Mouse (Mus musculus): Measurements from ENCODE around the gene Gm8369.
"Not testable (repeated sequence)": the region's sequence is repeated elsewhere in the genome, so short reads cannot be mapped to it uniquely, and the experiment has no call there.

The Gm8369 gene

DNA sequence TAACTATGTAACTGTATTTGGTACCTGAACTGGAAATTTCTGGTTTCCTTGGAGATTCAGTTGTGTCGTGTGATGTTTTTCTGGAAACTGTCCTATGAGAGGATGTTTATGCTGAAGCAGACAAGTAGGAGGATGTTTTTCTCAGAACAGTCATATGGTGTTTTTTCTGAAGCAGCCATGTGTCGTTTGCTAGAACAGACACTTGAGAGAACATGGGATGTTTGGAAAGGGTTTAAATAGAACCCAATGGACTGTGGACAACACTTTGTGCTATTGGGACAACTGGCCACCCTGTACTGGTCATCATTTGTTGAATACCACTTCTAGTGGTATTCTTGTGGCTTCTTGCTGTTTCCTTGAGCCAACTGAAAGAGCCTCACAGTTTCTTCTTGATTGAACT, at the start of gene Gm8369:
Gene Gm8369 (plus strand): TSS at position 193 of the 400 bp plus-strand sequence.
- DNase-seq (ENCODE audit: low spot score in 2 of 2) = no peak

DNA sequence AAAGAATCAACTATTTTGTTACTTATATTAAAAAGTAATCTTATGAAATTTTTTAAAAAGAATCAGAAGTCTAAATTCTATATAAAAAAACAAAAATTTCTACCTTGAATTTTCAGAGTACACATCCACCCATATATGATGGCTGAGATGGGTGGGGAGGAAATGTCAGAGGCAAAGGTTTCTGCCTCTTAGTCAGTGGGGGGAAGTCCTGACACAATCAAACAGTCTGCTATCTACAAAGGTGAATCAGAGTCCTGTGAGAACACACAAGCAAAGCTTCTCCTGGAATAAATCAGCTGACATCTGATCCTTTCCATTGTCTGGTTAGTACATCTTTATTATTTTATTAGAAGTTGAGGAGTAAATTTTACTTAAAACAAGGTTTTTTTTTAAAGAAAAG, 42.4 kb upstream of the Gm8369 start, which contains the start of gene Ms4a4b:
Gene Ms4a4b (plus strand): TSS at position 216 of the 400 bp plus-strand sequence.
- DNase-seq (ENCODE audit: low spot score in 2 of 2) = no peak

DNA sequence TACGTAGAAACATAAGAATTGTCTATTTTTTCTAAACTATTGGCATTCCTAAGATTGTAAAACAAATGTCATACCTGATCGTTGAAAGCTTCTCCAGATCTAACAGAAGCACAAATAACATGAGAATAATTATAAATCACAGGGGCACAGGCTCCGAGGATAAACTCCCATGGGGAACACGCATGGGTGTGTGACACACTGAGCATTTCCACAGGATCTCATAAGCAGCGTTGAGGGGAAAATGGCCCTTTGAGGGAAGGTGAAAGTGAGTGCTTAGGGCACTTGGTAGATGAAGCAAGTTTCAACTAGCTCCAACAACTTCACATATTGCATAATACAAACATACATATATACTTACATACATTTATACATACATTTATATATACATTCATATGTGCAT, 41.8 kb upstream of the Gm8369 start:
- DNase-seq (ENCODE audit: low spot score in 2 of 2) = no peak

DNA sequence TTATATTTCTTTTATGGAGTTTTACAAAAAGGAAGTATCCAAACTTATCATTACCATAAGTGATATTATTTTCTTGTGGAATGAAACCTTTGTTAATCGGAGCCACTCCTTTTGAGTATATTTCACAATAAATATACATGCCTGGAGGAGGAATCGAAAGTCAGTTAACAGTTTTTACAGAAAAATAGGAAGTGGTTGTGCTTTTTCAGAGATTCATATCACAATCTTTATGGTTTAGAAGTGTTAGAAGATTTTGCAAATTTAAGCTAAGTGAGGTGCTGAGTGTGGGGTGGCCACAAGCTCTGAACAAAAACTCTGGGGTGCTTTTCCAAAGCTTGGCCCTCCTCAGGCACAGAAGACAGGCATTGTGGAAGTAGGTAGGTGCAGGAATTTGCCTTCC, 38.5 kb upstream of the Gm8369 start:
- no peak for DNase-seq (ENCODE audit: low spot score in 2 of 2)

DNA sequence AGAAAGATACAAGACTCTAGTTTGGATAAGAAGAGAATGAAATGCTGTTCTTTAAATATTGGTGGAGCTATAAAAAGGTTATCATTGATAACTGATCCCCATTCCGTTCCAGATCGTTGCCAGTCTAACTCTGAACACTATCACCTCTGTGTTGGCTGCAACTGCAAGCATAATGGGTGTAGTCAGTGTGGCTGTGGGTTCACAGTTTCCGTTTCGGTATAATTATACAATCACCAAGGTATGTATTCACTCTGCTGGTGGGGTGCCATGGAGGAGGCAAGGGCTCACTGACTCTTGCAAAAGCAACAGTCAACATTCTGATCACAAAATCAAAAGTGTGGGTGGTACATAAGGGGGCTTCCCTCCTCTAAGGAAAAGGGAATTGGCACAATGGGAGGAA, 26.7 kb upstream of the Gm8369 start:
- DNase-seq (ENCODE audit: low spot score in 2 of 2) = not testable (repeated sequence)

DNA sequence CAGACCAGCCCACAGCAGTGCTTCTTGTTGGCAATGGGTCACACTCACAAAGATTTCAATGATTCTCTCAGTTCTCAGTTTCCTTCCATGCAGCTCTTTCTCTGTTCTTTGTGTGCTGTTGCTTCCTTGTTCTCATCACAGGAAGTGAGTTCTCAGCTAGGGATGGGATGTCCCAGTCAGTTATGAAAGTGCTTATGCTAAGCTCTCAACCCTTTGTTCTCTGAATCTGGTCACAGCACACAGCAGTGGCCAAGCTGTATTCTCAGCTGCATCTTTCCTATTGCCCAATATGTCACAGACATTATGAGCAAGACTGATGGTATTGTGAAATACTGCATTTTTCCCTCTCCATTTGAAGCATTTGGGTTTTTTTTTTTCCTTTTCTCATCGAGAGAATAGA, 20.9 kb upstream of the Gm8369 start:
- not testable (repeated sequence) for DNase-seq (ENCODE audit: low spot score in 2 of 2)

DNA sequence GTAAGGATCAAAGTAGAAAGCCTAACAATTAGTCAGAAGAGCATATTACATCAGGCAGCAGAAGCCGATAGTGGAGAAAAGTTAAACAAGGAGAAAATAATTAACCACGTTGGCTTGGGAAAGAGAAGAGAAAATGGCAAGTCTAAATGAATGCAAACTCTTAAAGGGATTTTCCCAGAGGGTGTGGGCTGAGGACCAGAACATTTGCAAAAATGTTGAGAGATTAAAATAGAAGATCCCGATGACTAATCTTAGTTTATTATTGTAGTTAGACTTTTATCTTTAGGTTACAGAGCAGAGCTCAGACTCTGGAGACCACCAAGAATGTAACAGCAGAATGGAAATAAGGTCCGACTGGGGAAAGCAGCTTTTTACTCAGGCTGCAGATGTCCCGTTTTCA, 19.3 kb upstream of the Gm8369 start:
- DNase-seq (ENCODE audit: low spot score in 2 of 2) = no peak

DNA sequence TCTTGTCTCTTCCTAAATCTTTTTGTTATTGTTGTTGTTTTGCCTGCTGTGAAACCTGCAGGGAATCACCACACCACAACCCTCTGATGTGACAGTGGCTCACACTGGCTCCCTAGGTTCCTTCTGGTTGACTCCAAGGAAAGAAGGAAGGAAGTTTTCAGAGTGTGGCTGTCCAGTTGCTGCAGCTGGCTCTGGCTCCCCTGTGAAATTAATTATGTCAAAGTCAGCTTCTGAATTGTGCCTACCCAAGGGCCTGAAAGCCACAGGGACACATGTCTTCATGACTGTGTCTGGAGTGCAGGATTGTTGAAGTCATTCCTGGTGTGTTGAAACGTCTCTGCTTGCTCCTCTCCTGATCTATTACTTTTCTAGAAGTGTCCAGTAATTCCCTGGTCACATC, 17.4 kb upstream of the Gm8369 start:
- DNase-seq (ENCODE audit: low spot score in 2 of 2) = not testable (repeated sequence)

DNA sequence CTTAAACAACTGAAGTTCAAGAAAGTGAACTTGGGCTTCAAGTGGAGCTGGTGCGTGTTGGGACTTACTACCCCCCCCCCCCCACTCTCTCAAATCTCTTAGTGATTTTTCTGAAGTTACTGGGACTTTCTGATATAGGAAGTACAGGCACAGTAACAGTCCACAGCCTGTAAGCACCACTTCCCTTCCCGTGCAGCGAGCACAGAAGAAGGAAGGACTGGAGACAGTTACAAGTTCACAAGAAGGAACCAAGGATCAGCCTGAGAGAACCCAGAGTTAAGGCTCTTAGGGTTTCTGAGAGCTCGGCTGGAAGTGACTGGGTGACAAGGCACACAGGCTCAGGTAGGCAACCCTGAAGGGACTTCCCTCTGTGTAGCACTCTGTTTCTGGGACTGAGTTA, 16.5 kb upstream of the Gm8369 start, which contains the start of gene Ms4a6c:
Gene Ms4a6c (plus strand): TSS at position 152 of the 400 bp plus-strand sequence.
- DNase-seq (ENCODE audit: low spot score in 2 of 2) = not testable (repeated sequence)

DNA sequence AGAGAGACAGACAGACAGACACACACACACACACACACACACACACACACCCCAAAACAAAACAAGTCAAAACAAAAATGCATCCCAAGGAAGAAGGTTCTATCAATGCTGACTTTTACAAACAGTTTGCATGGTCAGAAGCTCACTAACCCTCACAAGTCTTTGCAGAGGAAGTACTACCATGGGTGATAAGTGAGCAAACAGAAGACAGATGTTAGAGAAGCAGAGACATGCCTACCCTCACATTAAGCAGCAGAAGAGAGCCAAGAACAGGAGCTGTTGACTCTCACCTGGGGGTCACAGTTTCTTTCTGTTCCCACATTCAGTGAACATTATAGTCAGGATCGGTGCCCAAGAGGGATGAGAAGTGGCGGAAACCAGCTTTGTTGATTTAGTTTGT, 6.0 kb upstream of the Gm8369 start:
- DNase-seq (ENCODE audit: low spot score in 2 of 2) = no peak

DNA sequence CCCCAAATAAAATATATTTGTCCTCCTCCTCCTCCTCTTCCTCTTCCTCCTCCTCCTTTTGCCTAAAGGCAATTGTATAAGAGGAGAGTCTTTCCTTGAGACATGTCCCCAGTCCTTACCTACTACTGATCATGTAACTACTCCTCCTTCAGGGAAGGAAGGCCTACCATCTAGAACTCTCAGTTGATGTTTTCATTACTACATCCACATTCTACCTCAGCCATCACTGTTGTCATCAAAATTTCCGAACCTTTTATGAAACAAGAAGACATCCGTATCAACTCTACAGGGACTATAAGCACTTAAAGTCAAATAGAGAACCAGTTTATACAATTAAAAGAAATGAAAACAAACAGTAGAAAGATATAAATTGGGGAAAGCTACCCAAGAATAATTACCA, 3.1 kb upstream of the Gm8369 start:
- no peak for DNase-seq (ENCODE audit: low spot score in 2 of 2)

DNA sequence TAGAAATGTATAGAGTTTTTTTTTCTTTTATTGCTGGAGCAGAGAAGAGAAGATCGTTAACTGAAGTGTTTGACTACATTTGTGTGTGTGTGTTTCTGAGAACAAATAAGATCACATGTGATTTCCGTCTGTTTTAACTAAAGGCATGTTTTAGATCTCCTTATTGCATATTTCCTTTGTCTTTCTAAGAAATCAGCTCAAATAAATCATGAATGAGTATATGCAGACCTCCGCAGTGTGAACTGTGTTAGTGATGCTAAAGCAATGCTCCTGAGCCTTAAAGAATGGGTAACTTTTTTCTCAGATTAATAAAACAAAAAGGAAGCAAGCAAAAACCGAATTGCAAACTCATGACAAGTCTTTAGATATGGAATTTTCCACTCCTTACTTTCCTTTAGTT, 1.8 kb upstream of the Gm8369 start:
- no peak for DNase-seq (ENCODE audit: low spot score in 2 of 2)

DNA sequence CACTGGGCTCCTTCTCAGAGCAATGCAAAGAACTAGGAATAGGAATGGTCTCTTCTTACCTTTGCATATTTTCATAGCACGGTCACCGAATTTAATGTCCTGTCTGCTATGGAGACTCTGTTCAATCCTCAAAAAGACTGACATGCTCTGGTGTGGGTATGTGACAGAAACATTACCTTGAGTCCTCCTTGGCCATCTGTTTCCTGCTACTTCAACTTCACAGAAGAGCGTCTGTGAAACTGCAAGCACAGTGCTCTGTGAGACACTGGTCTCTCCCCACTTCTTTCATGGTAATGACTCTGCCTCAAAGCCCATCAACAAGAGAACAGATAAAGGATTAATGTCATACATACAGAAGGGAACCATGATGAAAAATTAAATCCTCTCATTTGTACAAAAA, 1.4 kb upstream of the Gm8369 start:
- no peak for DNase-seq (ENCODE audit: low spot score in 2 of 2)

DNA sequence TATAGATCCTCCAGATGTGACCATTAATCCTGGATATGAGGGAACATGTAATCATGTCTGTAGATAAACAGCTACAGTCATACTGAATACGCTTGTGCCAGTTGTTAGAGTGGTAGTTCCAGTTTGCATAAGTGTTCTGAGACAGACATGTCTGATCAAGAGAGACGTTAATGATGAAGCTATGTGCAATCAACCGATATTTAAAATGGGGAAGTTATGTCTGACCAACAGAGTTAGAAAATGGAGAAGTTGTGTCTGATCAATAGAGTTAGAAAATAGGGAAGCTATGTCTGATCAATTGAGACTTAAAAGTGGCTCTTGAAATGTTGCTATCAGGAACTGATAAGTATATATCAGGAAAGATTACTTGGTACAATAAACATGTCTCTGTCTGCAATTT, 472 bp upstream of the Gm8369 start:
- DNase-seq (ENCODE audit: low spot score in 2 of 2) = no peak

DNA sequence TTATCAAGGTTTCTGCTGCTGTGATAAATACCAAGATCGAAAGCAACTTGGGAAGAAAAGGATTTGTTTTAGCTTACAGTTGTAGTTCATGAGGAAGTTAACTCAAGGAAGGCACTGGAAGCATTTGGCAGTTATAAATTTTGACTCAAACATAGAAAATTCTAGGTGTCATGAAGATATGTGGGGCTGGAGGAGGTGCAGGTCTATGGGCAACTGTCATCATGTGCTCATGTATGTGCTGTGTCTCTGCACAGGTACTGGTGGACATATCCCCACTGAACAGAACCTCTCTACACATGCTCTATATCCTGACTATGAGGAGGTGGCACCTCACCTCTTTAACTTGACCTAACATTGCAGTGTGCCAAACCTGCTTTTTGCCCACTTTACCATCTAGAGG, 861 bp downstream of the Gm8369 start:
- no peak for DNase-seq (ENCODE audit: low spot score in 2 of 2)

DNA sequence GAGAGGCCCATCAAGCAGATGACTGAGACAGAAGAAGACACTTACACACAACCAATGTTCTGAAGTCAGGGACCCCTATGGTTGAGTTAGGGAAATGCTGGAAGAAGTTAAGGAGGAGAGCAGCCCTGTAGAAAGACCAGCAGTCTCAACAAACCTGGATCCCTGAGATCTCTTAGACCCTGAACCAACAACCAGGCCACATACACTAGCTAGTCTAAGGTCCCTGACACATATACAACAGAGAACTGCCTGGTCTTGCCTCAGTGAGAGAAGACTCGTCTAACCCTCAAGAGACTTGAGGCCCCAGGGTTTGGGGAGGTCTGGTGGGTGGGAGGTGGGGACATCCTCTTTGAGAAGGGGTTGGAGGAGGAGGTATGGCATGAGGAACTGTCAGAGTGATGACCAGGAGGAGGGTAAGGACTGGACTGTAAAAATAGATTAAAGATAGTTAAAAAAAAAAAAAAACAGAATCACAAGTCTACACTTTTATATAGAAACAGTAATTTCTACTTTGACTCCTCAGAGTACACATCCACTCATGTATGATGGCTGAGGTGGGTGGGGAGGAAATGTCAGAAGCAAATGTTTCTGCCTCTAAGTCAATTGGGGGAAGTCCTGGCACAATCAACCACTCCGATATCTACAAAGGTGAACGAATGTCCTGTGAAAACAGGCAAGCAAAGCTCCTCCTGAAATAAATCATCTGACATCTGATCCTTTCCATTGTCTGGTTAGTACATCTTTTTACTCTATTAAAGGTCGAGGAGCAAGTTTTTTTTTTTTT, 5.9 kb downstream of the Gm8369 start:
- no peak for DNase-seq (ENCODE audit: low spot score in 2 of 2)

DNA sequence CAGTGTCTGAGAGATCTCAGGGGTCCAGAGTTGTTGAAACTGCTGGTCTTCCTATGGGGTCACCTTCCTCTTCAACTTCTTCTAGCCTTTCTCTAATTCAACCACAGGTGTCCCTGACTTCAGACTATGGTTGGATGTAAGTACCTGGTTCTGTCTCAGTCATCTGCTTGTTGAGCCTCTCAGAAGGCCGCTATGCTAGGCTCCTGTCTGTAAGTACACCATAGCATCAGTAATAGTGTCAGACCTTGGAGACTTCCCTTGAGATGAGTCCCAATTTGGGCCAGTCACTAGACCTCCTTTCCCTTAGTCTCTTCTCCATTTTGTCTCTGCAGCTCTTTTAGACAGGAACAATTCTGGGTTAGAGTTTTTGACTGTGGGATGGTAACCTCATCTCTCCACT, 6.9 kb downstream of the Gm8369 start:
- no peak for DNase-seq (ENCODE audit: low spot score in 2 of 2)

DNA sequence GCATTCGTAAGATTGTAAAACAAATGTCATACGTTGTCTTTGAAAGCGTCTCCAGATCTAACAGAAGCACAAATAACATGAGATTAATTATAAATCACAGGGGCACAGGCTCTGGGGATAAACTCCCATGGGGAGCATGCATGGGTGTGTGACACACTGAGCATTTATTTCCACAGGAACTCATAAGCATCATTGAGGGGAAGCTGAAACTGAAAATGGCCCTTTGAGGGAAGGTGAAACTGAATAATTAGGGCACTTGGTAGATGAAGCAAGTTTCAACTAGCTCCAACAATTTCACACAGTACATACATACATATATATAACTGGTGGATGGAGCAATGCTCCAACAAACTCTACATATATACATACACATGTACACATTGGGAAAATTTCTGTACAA, 8.8 kb downstream of the Gm8369 start:
- DNase-seq (ENCODE audit: low spot score in 2 of 2) = no peak

DNA sequence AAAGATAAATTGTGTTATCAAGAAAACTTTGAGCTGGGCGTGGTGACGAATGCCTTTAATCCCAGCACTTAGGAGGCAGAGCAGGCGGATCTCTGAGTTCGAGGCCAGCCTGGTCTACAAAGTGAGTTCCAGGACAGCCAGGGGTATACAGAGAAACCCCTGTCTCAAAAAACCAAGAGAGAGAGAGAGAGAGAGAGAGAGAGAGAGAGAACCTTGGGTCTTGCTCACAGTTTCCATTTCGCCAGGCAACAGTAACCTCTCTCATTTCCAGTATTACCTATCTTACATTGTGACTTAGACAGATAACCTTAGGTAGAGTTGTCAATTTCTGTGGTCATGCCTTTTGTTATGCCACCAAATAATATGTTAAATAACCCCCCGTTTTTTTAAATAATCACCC, 10.6 kb downstream of the Gm8369 start:
- no peak for DNase-seq (ENCODE audit: low spot score in 2 of 2)

DNA sequence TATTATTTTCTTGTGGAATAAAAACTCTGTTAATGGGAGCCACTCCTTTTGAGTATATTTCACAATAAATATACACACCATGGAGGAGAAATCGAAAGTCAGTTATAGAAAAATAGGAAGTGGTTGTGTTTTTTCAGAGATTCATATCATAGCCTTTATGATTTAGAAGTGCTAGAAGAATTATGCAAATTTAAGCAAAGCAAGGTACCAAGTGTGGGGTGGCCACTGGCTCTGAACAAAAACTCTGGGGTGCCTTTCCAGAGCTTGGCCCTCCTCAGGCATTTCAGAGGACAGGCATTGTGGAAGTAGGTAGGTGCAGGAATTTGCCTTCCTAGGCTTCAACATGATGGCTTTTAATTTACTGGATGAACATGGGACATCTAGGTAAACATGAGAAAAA, 11.6 kb downstream of the Gm8369 start:
- not testable (repeated sequence) for DNase-seq (ENCODE audit: low spot score in 2 of 2)

DNA sequence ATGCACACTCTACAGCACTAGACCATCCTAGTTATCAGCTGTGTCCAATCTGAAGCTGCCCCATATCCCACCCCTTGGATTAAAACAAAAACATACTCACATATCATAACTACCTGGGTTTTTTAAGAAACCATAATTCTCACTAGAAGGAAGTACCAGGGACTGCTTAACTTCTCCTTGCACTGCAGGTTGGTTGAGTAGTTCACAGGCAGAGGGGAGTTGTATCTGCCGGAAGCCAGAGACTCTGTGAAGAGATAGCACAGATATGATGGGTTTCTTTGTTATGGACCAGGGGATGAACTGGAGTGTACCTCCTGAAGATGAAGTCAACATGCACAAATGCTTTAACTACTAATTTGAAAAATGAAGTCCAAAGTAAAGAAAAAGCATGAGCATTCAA, 15.1 kb downstream of the Gm8369 start:
- DNase-seq (ENCODE audit: low spot score in 2 of 2) = no peak

DNA sequence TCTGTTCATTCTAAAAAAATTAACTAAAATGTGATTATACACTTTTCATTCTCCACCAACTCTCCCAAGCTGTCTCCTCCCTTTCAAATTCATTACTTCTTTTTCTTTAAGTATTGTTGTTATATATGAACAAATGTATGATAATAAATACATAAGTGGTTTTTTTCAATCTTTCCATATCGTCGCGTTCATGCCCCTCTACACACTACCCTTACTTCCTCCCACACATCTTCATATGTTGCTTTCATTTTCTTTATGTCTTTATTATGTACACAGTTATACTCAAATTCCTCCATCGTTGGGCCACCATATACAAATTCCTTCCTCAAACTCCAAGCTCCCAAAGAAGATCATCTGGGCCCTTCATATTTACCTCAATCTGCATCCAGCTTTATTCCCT, 15.6 kb downstream of the Gm8369 start:
- no peak for DNase-seq (ENCODE audit: low spot score in 2 of 2)

DNA sequence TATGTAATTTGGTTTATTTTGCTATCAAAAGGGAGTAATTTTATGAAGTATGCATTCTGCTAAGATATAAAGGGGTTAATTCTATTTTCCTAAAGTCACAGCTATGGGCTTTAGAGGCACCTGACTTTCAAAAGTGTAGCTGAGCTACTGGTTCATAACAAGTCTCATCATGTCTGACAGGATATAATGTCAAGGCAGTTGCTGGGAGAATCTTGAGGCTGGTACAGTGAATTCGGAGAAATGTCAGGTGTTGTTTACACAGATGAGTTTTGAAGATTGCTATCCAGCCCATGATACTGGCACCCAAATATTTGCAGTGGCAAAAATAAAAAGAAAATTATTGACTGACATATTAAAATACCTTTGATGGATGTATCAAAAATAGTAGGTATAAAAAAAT, 19.1 kb downstream of the Gm8369 start:
- DNase-seq (ENCODE audit: low spot score in 2 of 2) = no peak

DNA sequence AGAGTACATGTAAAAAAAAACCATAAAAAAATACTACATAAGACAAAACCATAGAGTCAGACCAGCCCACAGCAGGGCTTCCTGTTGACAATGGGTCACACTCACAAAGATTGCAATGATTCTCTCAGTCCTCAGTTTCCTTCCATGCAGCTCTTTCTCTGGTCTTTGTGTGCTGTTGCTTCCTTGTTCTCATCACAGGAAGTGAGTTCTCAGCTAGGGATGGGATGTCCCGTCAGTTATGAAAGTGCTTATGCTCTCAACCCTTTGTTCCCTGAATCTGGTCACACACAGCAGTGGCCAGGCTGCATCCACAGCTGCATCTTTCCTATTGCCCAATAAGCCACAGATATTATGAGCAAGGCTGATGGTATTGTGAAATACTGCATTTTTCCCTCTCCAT, 27.7 kb downstream of the Gm8369 start:
- no peak for DNase-seq (ENCODE audit: low spot score in 2 of 2)

Measured in frontal cortex, postnatal 25 days (tissue).